34 mouse cellular contexts compared by ENCODE assay signal in genomic region chr3:132590604-132591003, GRCm38 (mm10). TPM values are rescaled to one million over a fixed set of nuclear protein-coding genes. Genes with fewer than 3 reads are reported as not detected.
"Had no signal": no experiment of that assay in that cellular context is flagged by ENCODE, and none has a peak within 500 bp of the region (broad histone marks: within the 10 kb centered on the region; RNA-seq: fewer than 3 reads in every experiment).

No protein-coding gene starts in this region.

- H3K27me3 ChIP-seq: limb, embryonic 12.5 days; liver, embryonic 12.5 days; liver, embryonic 13.5 days; liver, embryonic 15.5 days; lung, embryonic 15.5 days; megakaryocyte, embryonic 14.5 days; midbrain, embryonic 12.5 days; midbrain, embryonic 13.5 days; midbrain, embryonic 15.5 days; neural tube, embryonic 12.5 days had no signal

- ATAC-seq: liver, embryonic 12.5 days; liver, postnatal 0 days; lung, postnatal 0 days; midbrain, embryonic 13.5 days; midbrain, embryonic 15.5 days; midbrain, embryonic 16.5 days had no signal

- H3K9me3 ChIP-seq: liver, embryonic 12.5 days; liver, embryonic 13.5 days; liver, embryonic 15.5 days; lung, embryonic 15.5 days; megakaryocyte, embryonic 14.5 days; midbrain, embryonic 10.5 days; midbrain, embryonic 12.5 days; midbrain, embryonic 13.5 days; midbrain, embryonic 15.5 days; neural tube, embryonic 12.5 days had no signal

- H3K4me1 ChIP-seq: liver, embryonic 12.5 days; liver, embryonic 13.5 days; liver, embryonic 15.5 days; lung, embryonic 15.5 days; megakaryocyte, embryonic 14.5 days; midbrain, embryonic 10.5 days; midbrain, embryonic 12.5 days; midbrain, embryonic 13.5 days; midbrain, embryonic 15.5 days; neural tube, embryonic 12.5 days had no signal

- H3K9ac ChIP-seq: limb, embryonic 12.5 days; liver, embryonic 12.5 days; liver, embryonic 13.5 days; liver, embryonic 14.5 days; liver, embryonic 15.5 days; liver, postnatal 0 days; lung, embryonic 14.5 days; lung, embryonic 15.5 days; midbrain, embryonic 12.5 days; midbrain, embryonic 13.5 days; midbrain, embryonic 15.5 days; neural tube, embryonic 12.5 days had no signal

- DNase-seq: left cerebral cortex, postnatal 4 days; liver; liver, embryonic 13.5 days; liver, postnatal 0 days; lung, adult 18-20 months; lung, adult 2 months; lung, embryonic 14.5 days; lung, postnatal 10 days; lung, postnatal 14 days; lung, postnatal 36 days; lung, postnatal 4 days; midbrain, embryonic 14.5 days had no signal

- H3K4me2 ChIP-seq: limb, embryonic 12.5 days; liver, embryonic 11.5 days; liver, embryonic 12.5 days; liver, embryonic 13.5 days; liver, embryonic 15.5 days; lung, embryonic 14.5 days; lung, embryonic 15.5 days; midbrain, embryonic 11.5 days; midbrain, embryonic 12.5 days; midbrain, embryonic 13.5 days; midbrain, embryonic 15.5 days; neural tube, embryonic 12.5 days had no signal

- H3K4me3 ChIP-seq: left cerebral cortex, adult 2 months; limb, embryonic 12.5 days; liver, embryonic 12.5 days; liver, embryonic 13.5 days; liver, embryonic 15.5 days; lung, embryonic 15.5 days; megakaryocyte, embryonic 14.5 days; midbrain, embryonic 10.5 days; midbrain, embryonic 12.5 days; midbrain, embryonic 13.5 days; midbrain, embryonic 15.5 days; myocyte; neural tube, embryonic 12.5 days had no signal

- H3K36me3 ChIP-seq: limb, embryonic 12.5 days; liver, embryonic 12.5 days; liver, embryonic 13.5 days; liver, embryonic 15.5 days; lung, embryonic 15.5 days; midbrain, embryonic 10.5 days; midbrain, embryonic 12.5 days; midbrain, embryonic 13.5 days; midbrain, embryonic 15.5 days; neural tube, embryonic 12.5 days had no signal

- H3K27ac ChIP-seq: left cerebral cortex, adult 2 months; liver, embryonic 12.5 days; liver, embryonic 13.5 days; liver, embryonic 14.5 days; liver, embryonic 15.5 days; lung, embryonic 15.5 days; macrophage; midbrain, embryonic 10.5 days; midbrain, embryonic 12.5 days; midbrain, embryonic 13.5 days; midbrain, embryonic 15.5 days; neural tube, embryonic 12.5 days had no signal

RNA-seq across cellular contexts. Expression of gene Gimd1, which starts 39.0 kb away (rescaled TPM):
- polyA plus RNA-seq: limb, embryonic 11.5 days; limb, embryonic 12.5 days; lung, adult 2 months; lung, embryonic 14.5 days; lung, embryonic 15.5 days; lung, embryonic 16.5 days; lung, postnatal 0 days; macrophage; midbrain, embryonic 10.5 days; midbrain, embryonic 11.5 days; midbrain, embryonic 12.5 days; midbrain, embryonic 13.5 days; midbrain, embryonic 14.5 days; midbrain, embryonic 15.5 days; midbrain, embryonic 16.5 days; midbrain, postnatal 0 days; myocyte; neural tube, embryonic 11.5 days; neural tube, embryonic 12.5 days had no signal
